Mouse (Mus musculus) heart, embryonic 12.5 days (tissue): Measurements from ENCODE around the gene Ceacam16. TPM values are rescaled to one million over a fixed set of nuclear protein-coding genes. Genes with fewer than 3 reads are reported as not detected.

Experiments
- ATAC-seq: fragments of 200-750 bp; cut with Nextera tagmentation; 2 replicates; pipeline ENCODE4 v1.8.0; 2017; ENCODE audit warnings: moderate TSS enrichment, moderate library complexity; ENCODE audit not compliant: insufficient number of reproducible peaks, low FRiP score
- H3K27ac ChIP-seq: fragments of 300-500 bp; sonication (generic); 2 replicates; pipeline ENCODE4 v1.5.1; 2016; ENCODE audit warnings: mild to moderate bottlenecking, moderate library complexity; ENCODE audit not compliant: poor library complexity, severe bottlenecking
- H3K27me3 ChIP-seq: fragments of 300-500 bp; sonication (generic); replicated peaks from 2 replicates; pipeline ENCODE4 v1.6.1; 2016; ENCODE audit warnings: mild to moderate bottlenecking, moderate library complexity
- H3K36me3 ChIP-seq: fragments of 300-500 bp; sonication (generic); 2 replicates; pipeline ENCODE4 v1.6.1; 2016; ENCODE audit warnings: mild to moderate bottlenecking, moderate library complexity
- H3K4me1 ChIP-seq: fragments of 300-500 bp; sonication (generic); replicated peaks from 2 replicates; pipeline ENCODE4 v1.6.1; 2016; ENCODE audit warnings: mild to moderate bottlenecking
- H3K4me2 ChIP-seq: fragments of 300-500 bp; sonication (generic); 2 replicates; pipeline ENCODE4 v1.6.1; 2016; ENCODE audit warnings: mild to moderate bottlenecking, moderate library complexity
- H3K4me3 ChIP-seq: fragments of 300-500 bp; sonication (generic); 2 replicates; pipeline ENCODE4 v1.5.1; 2016; ENCODE audit warnings: mild to moderate bottlenecking
- H3K9ac ChIP-seq: fragments of 300-500 bp; sonication (generic); 2 replicates; pipeline ENCODE4 v1.6.1; 2016; ENCODE audit warnings: mild to moderate bottlenecking, moderate library complexity
- H3K9me3 ChIP-seq: fragments of 300-500 bp; sonication (generic); replicated peaks from 2 replicates; pipeline ENCODE4 v1.6.1; 2016; ENCODE audit warnings: mild to moderate bottlenecking, moderate library complexity
- WGBS: fragments of 180-500 bp; shearing (Covaris S2); methylation state at CpG from one replicate; pipeline ENCODE4 v1.1.7; 2016; 5-methylcytosine and 5-hydroxymethylcytosine counted together
- polyA plus RNA-seq: library from polyadenylated mRNA; unstranded; fragments of >200 nt; fragmentation: Nextera tagmentation; extraction: Ambion mirVana; gene quantifications from 2 replicates; pipeline ENCODE4 v1.2.1, GENCODE M21; 2016

Ceacam16 gene
- polyA plus RNA-seq, 1 experiment from 2014 or later: not detected

- Histone ChIP-seq H3K9ac (no peak overlapping the region), H3K9me3 (no peaks in the 10 kb centered on the region), H3K36me3 (no peaks in the 10 kb centered on the region), H3K4me3 (no peak overlapping the region), H3K27me3 (peaks cover 47% of the 10 kb centered on the region), H3K27ac (no peak overlapping the region), H3K4me2 (no peak overlapping the region), H3K4me1 (peaks cover 10% of the 10 kb centered on the region)
- 22% methylated on average over 19 of the region's 19 CpGs for WGBS
- no peak for ATAC-seq
Measured at GRCm38 (mm10) chr7:19842885-19843504, 18.1 kb downstream of the Ceacam16 start.

DNA sequence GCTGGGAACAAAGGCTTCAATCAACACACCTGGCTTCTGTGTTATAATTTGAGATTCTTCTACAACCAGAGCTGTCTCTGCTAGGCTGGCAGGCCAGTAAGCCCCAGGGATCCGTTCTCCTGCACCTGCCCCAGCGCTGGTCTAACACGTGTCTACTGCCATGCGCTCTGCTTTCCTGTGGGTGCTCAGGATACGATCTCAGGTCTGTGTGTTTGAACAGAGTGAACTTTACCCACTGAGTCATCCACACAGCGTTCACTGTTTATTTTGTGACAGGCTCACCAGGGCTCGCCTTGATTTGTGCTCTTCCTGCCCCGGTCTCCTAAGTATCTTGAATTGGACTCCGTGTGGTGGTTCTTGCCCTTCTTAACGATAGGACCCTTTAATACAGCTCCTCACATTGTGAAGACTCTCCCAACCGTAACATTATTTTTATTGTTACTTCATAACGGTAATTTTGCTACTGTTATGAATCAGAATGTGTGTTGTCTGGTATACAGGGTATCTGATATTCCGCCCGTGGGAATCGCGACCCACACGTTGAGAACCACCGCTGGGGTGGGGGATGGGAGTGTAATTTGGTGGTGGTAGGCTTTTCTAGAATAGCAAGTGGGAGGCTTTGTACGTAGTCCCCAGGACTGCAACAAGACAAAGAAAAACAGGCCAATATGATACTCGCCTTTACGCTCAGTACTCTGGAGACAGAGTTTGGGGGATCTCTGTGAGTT is 19.2 kb downstream of the Ceacam16 start:
- no peak for ATAC-seq

GRCm38 (mm10) chr7:19840936-19841335 is 20.2 kb downstream of the Ceacam16 start:
- H3K27ac ChIP-seq: no peak overlapping the region
- no peak for ATAC-seq
- no peak overlapping the region for H3K4me3 ChIP-seq
- H3K9ac ChIP-seq: no peak overlapping the region
- H3K9me3 ChIP-seq: no peaks in the 10 kb centered on the region
- H3K36me3 ChIP-seq: no peaks in the 10 kb centered on the region
- 78% methylated on average over 3 of the region's 3 CpGs for WGBS
- no peaks in the 10 kb centered on the region for H3K4me1 ChIP-seq
- no peak overlapping the region for H3K4me2 ChIP-seq
- peaks cover 35% of the 10 kb centered on the region for H3K27me3 ChIP-seq

More for the DNA sequence above, 19.2 kb downstream of the Ceacam16 start:
- 78% methylated on average over 21 of the region's 21 CpGs for WGBS
- H3K9me3 ChIP-seq: no peaks in the 10 kb centered on the region
- H3K36me3 ChIP-seq: no peaks in the 10 kb centered on the region
- H3K4me1 ChIP-seq: no peaks in the 10 kb centered on the region
- H3K27ac ChIP-seq: no peak overlapping the region
- no peak overlapping the region for H3K4me2 ChIP-seq
- no peak overlapping the region for H3K4me3 ChIP-seq
- peaks cover 43% of the 10 kb centered on the region for H3K27me3 ChIP-seq
- H3K9ac ChIP-seq: no peak overlapping the region

- Histone ChIP-seq H3K4me1 (no peaks in the 10 kb centered on the region), H3K27me3 (peaks cover 29% of the 10 kb centered on the region), H3K36me3 (no peaks in the 10 kb centered on the region), H3K27ac (no peak overlapping the region), H3K9ac (no peak overlapping the region), H3K9me3 (no peaks in the 10 kb centered on the region), H3K4me3 (no peak overlapping the region), H3K4me2 (no peak overlapping the region)
- ATAC-seq: no peak
- WGBS: 74% methylated on average over 4 of the region's 4 CpGs
Measured at GRCm38 (mm10) chr7:19840371-19840770, 20.7 kb downstream of the Ceacam16 start.

- ATAC-seq: no peak
- 52% methylated on average over 3 of the region's 3 CpGs for WGBS
- no peaks in the 10 kb centered on the region for H3K36me3 ChIP-seq
- H3K27ac ChIP-seq: no peak overlapping the region
- H3K4me3 ChIP-seq: no peak overlapping the region
- 0 out of 2 replicates have a peak, but pooled peaks cover 2% of the 10 kb centered on the region for H3K4me1 ChIP-seq
- H3K9me3 ChIP-seq: no peaks in the 10 kb centered on the region
- H3K4me2 ChIP-seq: no peak overlapping the region
- no peak overlapping the region for H3K9ac ChIP-seq
- H3K27me3 ChIP-seq: 0 out of 2 replicates have a peak, but pooled peaks cover 5% of the 10 kb centered on the region
Measured at GRCm38 (mm10) chr7:19836843-19837242, 24.3 kb downstream of the Ceacam16 start.

GRCm38 (mm10) chr7:19834055-19834454 is 27.0 kb downstream of the Ceacam16 start:
- Histone ChIP-seq H3K36me3 (no peaks in the 10 kb centered on the region), H3K9ac (no peak overlapping the region), H3K4me2 (no peak overlapping the region), H3K27ac (no peak overlapping the region), H3K4me1 (peaks cover 12% of the 10 kb centered on the region), H3K4me3 (no peak overlapping the region), H3K27me3 (0 out of 2 replicates have a peak, but pooled peaks cover 6% of the 10 kb centered on the region), H3K9me3 (0 out of 2 replicates have a peak, but pooled peaks cover 6% of the 10 kb centered on the region)
- ATAC-seq: no peak
- 50% methylated on average over 3 of the region's 3 CpGs for WGBS

- no peak overlapping the region for H3K27ac ChIP-seq
- H3K9me3 ChIP-seq: 0 out of 2 replicates have a peak, but pooled peaks cover 6% of the 10 kb centered on the region
- no peak overlapping the region for H3K4me3 ChIP-seq
- H3K9ac ChIP-seq: no peak overlapping the region
- H3K36me3 ChIP-seq: no peaks in the 10 kb centered on the region
- no peak for ATAC-seq
- H3K4me2 ChIP-seq: no peak overlapping the region
- 0 out of 2 replicates have a peak, but pooled peaks cover 8% of the 10 kb centered on the region for H3K27me3 ChIP-seq
- peaks cover 12% of the 10 kb centered on the region for H3K4me1 ChIP-seq
- WGBS: 47% methylated on average over 9 of the region's 9 CpGs
Measured at GRCm38 (mm10) chr7:19831837-19832236, 29.3 kb downstream of the Ceacam16 start.

- 0 out of 2 replicates have a peak overlapping the region, but pooled peaks have one; percentile 1 for H3K9ac ChIP-seq
- no peaks in the 10 kb centered on the region for H3K36me3 ChIP-seq
- H3K4me2 ChIP-seq: peak overlapping the region; percentile 10
- H3K4me3 ChIP-seq: no peak overlapping the region
- H3K27me3 ChIP-seq: 0 out of 2 replicates have a peak, but pooled peaks cover 9% of the 10 kb centered on the region
- H3K9me3 ChIP-seq: 0 out of 2 replicates have a peak, but pooled peaks cover 6% of the 10 kb centered on the region
- 27% methylated on average over 13 of the region's 13 CpGs for WGBS
- peak; percentile 79 for ATAC-seq
- H3K27ac ChIP-seq: no peak overlapping the region
- peaks cover 12% of the 10 kb centered on the region for H3K4me1 ChIP-seq
Measured at GRCm38 (mm10) chr7:19830682-19831156, 30.4 kb downstream of the Ceacam16 start.

DNA sequence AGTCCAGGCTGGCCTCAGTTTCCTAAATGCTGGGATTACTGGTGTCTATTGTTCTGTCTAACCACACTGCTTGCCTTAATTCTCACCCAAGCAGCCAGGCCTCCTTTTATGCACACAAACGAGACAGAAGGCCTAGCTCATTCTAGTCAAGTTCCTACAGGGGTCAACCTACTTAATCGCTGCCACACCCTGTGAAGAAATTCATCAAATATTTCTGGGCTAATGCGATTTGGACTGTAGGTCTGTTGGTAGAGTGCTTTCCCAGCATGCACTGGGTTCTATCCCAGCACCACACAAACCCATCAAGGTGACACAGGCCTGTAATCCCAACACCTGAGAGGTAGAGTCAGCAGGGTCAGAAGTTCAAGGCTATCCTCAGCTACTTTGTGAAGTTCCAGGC is 31.4 kb downstream of the Ceacam16 start:
- Histone ChIP-seq H3K9ac (no peak overlapping the region), H3K36me3 (no peaks in the 10 kb centered on the region), H3K4me1 (peaks cover 13% of the 10 kb centered on the region), H3K4me3 (no peak overlapping the region), H3K9me3 (0 out of 2 replicates have a peak, but pooled peaks cover 6% of the 10 kb centered on the region), H3K4me2 (no peak overlapping the region), H3K27ac (no peak overlapping the region), H3K27me3 (0 out of 2 replicates have a peak, but pooled peaks cover 9% of the 10 kb centered on the region)
- ATAC-seq: no peak
- 79% methylated on average over 3 of the region's 3 CpGs for WGBS

DNA sequence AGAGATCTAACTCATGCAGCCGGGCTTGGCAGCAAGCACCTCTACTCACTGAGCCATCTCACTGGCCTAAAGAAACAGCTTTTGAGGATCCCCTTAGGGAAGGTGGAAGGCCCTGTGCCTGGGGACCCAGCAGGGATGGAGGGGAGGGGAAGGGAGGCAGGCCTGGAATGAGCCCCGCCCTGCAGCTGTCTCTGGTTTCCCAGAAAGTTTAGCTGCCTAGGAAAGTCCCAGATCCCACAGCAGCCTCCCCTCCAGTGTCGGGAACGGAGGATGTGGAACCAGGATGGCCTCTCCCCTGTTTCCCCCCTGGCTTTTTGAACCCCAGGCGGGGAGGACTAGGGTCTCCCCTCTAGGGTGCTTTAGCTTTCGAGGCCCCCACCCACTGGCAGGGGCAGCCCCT is 34.3 kb downstream of the Ceacam16 start:
- WGBS: 38% methylated on average over 6 of the region's 6 CpGs

More for the DNA sequence above, 34.3 kb downstream of the Ceacam16 start:
- H3K4me3 ChIP-seq: no peak overlapping the region
- peaks cover 12% of the 10 kb centered on the region for H3K27me3 ChIP-seq
- H3K4me2 ChIP-seq: no peak overlapping the region
- H3K27ac ChIP-seq: no peak overlapping the region
- no peaks in the 10 kb centered on the region for H3K36me3 ChIP-seq
- H3K9me3 ChIP-seq: 0 out of 2 replicates have a peak, but pooled peaks cover 6% of the 10 kb centered on the region
- H3K9ac ChIP-seq: peak overlapping the region; percentile 14; the same call in 1 of the 2 replicates
- peaks cover 27% of the 10 kb centered on the region for H3K4me1 ChIP-seq
- no peak for ATAC-seq
